Mouse (Mus musculus) testis, postnatal 10 days (tissue): ENCODE measurements around the gene Dgki.

Experiments used
- DNase-seq: peaks from one replicate; pipeline ENCODE4 v3.0.0; 2021; ENCODE audit warnings: low spot score

Gene Dgki

GRCm38 (mm10) chr6:37242100-37242768, 57.8 kb downstream of the Dgki start:
- no peak for DNase-seq

- DNase-seq: no peak
These were observed 58.5 kb downstream of the Dgki start for GRCm38 (mm10) chr6:37241434-37241833.

DNA sequence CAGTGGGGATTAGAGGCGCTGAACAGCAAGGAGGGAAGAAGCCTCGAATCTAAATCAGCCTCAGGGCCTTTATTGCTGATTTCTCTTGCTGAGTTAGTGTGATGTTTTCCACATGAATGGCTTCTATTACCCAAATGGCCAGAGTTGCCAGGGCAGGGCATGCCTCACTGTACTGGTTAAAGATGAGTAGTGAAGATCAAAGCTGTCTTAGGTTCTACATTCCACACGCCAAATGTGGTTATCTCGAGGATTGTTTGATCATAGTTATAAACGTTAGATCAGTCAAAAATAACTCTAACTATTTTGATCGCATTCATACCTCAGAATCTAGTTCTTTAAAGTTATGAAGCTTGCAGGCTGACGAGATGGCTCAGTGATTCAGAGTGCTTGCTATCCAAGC, 59.8 kb downstream of the Dgki start:
- DNase-seq: no peak

- no peak for DNase-seq
These were observed 63.1 kb downstream of the Dgki start for GRCm38 (mm10) chr6:37236893-37237292.

- no peak for DNase-seq
These were observed 68.8 kb downstream of the Dgki start for GRCm38 (mm10) chr6:37231148-37231547.

DNA sequence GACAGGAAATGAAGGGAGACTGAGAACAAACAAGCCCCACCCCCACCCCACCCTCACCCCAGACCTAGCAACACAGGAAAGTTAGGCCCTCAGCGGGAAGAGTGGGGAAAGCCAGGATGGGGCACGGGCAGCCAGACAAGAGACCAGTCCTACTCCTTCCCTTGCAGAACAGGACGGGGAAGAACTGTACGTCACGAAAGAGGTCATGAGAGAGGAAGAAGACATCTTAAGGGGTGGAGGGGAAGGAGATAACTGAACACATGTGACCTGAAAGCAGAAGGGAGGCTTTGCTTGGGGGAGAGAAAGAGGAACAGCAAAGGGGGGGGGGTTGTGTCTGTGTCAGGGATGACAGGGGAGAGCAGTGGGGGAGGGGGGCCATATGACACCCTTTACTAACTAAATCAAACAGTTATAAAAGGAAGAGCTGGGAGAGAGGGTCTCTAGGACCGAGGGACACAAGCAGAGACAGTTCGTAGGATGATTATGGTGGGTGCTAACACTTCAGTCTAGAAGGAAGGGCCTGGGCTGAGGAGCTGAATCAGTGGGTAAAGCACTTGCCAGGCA, 77.0 kb downstream of the Dgki start:
- DNase-seq: no peak

GRCm38 (mm10) chr6:37222016-37222415, 78.0 kb downstream of the Dgki start:
- DNase-seq: no peak

DNA sequence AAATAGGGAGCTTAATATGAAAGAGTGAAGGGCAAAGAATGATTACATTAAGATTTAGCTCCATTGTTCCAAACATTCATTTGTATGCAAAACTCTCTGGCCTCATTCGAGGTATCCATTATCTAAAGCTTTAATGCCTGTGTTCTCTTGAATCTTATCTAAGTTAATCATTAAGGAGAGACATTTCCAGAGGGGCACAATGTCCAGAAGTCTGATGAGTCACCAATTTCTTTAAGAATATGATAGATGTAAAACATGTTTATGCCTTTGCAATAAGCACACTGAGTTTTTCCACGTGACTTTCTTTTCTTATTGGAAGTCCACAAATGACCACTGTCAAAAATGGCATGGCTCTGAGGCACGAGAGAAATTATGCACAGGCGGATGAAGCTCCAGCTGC, 80.9 kb downstream of the Dgki start:
- no peak for DNase-seq

DNA sequence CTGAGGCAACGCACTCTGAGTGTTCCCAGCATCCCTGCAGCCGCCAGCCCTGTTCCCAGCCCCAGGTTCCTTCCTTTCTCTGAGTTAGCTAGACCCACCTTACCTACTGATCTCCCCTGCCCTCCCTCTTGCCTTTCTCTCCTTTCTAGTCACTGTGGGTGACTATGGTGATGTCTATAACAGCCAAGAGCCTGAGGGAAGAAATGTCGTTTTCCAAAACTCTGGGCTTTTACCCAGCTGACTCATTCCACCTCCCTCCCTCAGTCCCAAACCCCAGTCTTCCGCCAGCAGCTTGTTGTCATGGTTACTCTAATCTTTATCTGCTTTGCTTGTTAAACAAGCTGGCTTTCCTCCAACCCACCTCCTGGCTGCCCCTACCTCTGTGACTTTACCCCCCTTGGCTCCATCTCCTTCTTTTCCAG, 83.6 kb downstream of the Dgki start:
- DNase-seq: no peak

DNA sequence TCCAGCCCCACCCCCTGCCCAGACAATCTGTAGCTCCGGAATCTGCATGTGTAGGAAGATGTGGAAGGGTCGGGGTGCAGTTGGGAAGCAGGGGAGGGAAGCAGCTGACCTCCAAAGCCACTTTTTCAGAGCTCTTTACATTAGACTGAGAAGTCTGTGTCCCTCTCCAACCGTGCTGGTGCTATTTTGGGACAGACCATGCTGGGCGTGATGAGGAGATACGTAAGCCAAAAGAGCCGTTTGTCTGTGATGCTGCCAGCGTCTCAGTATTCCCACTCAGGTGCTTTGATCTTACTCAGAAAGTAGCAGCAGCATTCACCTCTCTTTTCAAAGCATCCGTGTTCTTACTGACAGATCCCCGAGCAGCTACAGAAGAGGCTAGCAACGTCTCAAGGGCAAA, 84.3 kb downstream of the Dgki start:
- DNase-seq: no peak

GRCm38 (mm10) chr6:37212930-37213329, 87.1 kb downstream of the Dgki start:
- no peak for DNase-seq

DNA sequence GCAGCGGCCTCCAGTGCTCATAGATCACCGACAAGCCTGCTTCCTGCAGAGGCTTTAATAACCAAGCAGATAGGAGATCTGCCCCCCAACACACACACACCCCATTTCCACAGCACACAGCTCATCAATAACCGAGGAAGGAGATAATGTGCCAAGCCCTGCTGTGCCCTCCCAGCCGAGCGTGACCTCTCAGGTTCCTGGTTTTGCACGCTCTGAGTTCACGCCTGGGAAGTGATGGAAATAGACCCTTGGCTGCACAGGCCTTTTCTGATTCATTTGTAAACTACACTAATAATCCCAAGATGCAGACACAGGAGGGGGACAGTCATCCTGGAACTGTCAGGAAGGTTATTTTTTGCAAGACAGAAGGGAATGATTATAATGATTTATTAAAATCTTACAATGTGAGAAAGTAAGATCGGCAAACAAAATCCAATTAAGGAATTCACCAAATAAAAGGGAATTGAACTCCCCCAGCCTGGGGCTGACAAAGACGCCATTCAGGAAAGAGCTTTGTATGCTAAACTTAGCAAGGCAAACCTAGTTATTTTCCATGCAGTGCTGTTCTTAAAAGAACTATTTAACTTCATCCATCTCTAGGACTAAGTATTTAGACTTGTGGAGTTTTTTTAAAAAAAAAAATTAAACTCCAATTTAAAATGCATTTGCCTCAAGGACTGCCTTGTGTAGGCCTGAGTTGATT, 88.3 kb downstream of the Dgki start:
- no peak for DNase-seq

DNA sequence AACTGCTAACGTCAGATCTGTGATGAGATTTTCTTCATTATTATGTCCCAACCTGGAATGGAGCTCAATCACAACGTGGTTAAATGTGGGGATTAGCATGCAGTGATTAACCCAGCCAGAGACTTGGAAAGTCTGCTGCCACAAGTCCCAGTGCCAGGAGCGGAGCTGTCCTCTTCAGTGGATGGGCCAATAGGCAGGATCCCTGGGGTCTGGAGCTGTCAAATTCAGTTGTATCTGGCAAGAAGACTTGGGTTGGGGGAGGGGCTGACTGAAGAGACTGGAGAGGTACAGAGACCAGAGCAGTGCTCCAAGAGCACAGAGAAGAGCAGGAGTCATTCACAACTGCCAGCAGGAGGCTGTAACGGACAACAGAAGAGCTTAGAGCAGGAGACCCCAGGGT, 97.1 kb downstream of the Dgki start:
- no peak for DNase-seq

DNA sequence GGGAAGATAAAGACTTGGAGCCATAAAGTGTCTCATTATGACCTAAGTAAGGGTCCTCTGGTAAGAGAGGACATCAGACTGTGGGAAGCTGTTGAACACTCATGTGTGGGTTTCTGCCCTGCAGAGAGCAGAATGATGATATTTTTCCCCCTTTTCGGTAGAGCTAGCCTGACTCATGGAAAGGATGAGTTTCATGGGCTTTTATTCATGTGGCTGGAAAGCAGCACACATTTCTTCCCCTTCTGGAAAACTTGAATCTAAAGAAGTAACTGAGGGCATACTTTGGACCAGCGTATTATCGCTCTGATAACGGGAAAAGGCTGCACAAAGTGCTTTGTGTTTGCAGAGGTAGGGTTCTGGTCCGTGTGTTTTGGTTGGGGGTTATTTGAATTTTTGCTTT, 99.1 kb downstream of the Dgki start:
- no peak for DNase-seq

GRCm38 (mm10) chr6:37199502-37199901, 100.5 kb downstream of the Dgki start:
- no peak for DNase-seq

GRCm38 (mm10) chr6:37197745-37198144, 102.2 kb downstream of the Dgki start:
- no peak for DNase-seq

- no peak for DNase-seq
These were observed 103.1 kb downstream of the Dgki start for GRCm38 (mm10) chr6:37196870-37197269.

- no peak for DNase-seq
These were observed 104.2 kb downstream of the Dgki start for GRCm38 (mm10) chr6:37195766-37196165.

DNA sequence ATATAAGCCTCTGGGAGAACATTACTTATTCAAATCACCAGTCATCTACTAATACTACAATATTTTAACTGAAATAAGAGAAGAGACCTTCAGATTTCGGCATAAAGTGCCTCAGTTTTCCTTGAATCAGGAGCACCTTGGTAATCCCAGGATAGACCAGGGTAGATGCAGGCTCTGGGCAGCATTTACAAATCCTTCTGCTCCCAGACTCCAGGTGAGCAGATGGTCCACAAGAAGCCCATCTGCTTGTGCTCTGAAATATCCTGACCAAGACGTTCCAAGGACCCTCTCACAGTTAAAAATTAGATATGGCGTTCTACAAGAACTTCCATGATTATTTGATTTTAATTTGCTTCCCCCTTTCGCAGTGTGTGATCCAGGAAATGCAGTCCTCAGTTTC, 118.0 kb downstream of the Dgki start:
- DNase-seq: no peak

- DNase-seq: no peak
These were observed 128.7 kb downstream of the Dgki start for GRCm38 (mm10) chr6:37171149-37171832.

GRCm38 (mm10) chr6:37158880-37159279, 141.1 kb downstream of the Dgki start:
- DNase-seq: no peak

DNA sequence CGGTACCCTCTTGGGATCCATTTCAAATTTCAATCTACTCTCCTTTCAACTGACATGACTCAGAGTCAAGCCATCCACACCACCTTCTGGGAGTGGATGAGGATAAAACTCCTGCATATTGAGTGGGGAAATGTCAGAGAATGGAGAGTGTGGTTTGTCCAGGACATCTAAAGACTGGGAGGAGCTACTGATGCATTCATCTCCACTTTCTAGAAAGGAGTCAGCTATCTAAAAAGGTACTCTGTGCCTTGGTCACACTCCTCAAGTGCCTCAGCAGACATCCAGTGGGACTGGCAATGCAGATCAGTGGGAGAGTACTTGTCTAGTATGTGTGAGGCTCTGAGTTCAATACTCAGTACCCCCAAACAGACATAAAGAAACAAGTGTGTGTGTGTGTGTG, 145.9 kb downstream of the Dgki start:
- DNase-seq: no peak

DNA sequence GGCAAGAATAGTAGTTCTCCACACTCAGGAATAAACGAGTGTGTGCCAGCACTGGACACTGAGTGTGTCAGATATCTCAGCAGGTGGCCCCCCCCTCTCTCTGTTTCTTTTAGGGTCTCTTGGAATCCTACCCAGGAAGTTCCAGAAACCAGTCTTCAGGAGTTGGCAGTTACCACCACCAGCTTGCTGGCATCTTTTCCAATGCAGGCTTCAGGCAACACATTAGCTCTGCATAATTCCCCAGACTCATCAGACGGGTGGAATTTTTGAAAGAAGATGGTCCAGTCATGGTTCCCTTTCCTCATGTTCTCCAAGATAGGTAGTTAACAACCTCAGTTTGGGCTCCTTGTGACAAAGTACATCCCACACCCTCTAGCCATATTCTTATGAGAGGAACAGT, 149.5 kb downstream of the Dgki start:
- no peak for DNase-seq
